Mouse (Mus musculus) left cerebral cortex, postnatal 14 days (tissue): ENCODE data around the gene Dip2b. TPM values are rescaled to one million over a fixed set of nuclear protein-coding genes. Genes with fewer than 3 reads are reported as not detected.

Experiments
- DNase-seq, 2 experiments: peaks; one replicate each; pipeline ENCODE4 v3.0.0; 2021 to 2022; ENCODE audit warnings: low spot score in 2 of 2, mixed read lengths in 1 of 2
- intact Hi-C: fragments of 180-260 bp; cut with DNase I; formaldehyde crosslinking; loops from one replicate; pipeline ENCODE4 v1.15.1; 2025
- total RNA-seq, 2 experiments: library from RNA; stranded (reverse); gene quantifications; 2 replicates each; pipeline ENCODE4 v1.2.3; 2021

Gene Dip2b
- total RNA-seq, 2 experiments from 2014 or later: 62.4 to 66.4 TPM

DNA sequence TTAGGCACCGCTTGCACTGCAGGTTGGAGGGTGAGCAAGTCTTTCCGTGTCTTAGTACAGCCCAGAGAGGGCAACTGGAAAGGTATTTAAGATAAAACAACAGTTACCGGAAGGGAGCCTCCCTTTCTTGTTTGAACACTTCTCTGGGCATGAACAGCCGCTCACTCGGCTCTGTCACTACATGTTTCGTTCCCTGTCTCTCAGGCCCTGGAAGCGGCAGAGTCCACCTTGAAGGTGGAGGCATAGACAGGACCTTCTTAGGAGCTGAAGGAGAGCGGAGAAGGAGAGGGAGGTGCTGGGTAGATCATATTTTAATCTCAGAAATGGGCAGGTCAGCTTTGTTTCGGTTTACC, 3.6 kb downstream of the Dip2b start:
- intact Hi-C loops: no loop called here
- no peak for DNase-seq

DNA sequence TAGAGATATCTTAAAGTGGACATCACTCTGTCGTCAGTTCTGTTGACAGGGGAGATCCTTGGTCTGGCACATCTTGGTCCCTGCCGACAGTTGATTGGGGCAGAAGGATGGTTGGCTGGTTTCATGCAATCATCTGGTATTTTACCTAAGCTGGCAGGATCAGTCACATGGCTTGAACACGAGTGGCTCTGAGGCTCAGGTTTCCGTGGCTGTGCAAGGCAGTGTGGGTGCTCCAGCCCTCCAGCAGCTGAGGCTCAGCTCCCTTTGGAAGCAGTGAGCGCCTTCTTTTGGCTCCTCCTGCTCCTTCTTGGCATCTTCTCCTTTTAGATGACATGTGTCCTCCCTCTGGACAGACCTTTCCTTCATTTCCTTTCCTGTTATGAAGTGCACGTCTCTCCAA, 7.1 kb downstream of the Dip2b start:
- intact Hi-C loops: no loop called here

DNA sequence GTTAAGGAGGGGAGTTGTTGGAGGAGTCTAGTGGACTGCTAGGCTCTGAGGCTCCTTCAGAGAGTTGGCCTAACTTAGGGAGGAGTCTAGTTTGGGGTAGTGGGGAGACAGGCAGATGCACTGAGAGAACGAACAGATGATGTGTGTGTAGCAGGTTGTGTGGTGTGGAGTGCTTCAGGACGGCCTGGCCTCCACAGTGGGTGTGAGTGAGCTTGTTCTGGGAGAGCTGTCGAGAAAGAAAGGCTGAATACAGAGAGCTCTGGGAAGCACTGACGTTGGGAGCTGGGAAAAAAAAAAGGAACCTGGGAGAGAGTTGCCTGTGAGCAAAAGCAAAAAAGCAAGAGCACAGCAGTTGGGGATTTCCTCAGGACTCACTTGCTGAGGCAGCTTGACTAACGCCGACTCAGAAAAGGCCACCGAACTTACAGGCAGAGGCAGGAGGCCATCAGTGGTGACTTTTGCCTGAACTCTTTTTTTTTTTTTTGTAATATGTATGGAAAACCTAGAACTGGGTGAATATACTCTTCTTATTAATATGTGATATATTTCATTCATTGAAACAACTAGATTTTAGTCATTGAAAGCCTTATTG, 11.1 kb downstream of the Dip2b start:
- intact Hi-C loops: no loop called here
- DNase-seq: no peak

More for the DNA sequence above, 7.1 kb downstream of the Dip2b start:
- DNase-seq: no peak

DNA sequence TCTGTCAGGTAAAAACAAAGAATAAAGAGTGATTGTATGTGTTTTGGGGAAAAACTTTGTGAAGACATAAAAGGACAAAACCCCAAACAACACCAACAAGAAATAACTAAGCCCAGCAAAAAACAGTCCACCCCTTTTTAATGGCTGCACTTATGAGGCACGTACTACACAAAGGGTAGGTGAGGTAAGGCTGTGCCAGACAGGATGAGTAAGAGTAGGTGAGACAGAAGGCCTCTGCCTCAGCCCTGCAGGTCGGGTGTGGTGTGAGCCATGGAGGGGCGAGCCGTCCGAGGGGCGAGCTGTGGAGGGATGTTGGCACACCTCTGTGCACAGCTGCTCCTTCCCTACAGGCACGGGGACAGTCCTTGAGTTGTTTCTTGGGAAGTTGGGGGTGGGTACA, 12.5 kb downstream of the Dip2b start:
- intact Hi-C loops: no loop called here
- no peak for DNase-seq

DNA sequence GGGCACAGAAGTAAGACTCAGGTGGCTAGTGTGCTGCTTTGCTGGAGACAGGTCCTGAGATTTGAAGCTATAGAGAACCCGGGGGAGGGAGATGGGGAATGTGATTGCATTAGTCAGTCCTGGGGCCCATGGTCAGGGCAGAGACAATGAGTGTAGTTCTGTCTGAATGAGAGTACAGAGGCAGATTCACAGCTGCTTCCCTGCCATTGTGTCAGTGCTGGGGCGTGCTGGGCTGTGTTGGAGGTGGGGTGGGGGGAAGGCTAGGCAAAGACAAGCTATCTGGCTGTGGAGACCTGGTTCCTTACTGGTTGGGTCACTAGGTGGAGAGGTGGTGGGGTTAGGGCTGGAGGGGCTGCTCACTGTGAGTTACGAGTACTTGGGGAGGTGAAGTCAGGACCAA, 14.3 kb downstream of the Dip2b start:
- intact Hi-C loops: no loop called here
- DNase-seq: no peak

DNA sequence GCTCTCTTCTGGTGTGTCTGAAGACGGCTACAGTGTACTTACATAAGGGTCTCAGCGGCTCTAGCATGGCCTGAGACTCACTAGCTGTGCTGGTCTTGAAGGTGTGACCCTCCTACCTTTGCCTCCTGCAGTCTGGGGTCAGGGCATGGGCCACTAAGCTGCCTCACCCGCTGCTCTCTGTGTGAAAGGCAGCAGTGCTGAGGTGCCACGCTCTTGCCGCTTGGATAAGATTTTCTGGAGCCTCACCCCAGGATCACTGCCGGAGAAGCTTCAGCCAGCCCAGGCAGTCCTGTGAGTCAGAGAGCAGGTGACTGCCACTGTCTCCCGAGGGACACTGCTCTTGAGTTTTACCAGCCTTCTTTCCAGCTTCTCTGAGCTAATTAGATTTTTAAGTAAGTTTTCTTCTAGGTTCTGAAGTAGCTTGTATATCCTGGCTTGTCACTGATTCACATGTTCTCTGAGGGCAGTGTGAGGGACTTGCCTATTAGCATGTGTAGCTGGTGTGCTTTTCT, 18.0 kb downstream of the Dip2b start:
- intact Hi-C loops: no loop called here
- no peak for DNase-seq

DNA sequence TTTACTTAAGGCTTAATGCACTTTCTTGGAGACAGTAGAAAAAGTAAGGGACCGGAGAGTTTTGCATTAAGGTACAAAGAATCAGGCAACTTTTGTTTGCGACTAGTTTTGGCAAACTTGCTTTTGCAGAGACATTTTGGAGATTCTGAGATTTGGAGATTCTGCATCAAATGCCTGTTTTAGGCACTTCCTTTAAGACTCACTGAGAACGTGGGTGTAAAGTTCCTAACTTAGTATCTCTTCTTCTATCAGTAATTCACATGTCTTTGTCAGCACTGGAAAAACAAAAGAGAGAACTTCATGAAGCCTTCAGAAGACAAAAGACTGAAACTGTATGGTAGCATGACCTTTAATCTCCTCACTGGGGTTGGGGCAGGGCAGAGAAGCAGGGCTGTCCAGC, 19.2 kb downstream of the Dip2b start:
- intact Hi-C loops: no loop called here

DNA sequence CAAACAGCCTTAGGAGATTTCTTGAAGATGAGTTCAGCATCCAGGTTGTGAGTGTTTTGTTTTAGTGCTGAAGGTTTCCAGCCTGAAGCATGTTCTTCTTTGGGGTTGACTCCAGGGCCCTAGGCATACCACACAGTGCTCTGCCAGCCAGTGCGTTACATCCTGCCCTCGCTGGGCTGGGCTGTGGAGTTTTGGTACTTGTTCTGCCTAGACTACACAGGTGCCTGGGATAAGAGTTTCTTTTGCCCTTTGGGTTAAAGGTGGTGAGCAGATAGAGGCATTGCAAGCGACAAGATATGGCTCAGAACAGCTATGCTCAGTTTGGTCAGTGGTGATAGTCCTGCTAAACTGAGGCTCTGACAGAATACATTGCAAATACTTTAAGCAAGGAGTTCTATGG, 19.7 kb downstream of the Dip2b start:
- intact Hi-C loops: no loop called here
- no peak for DNase-seq

More for the DNA sequence above, 19.2 kb downstream of the Dip2b start:
- no peak for DNase-seq

DNA sequence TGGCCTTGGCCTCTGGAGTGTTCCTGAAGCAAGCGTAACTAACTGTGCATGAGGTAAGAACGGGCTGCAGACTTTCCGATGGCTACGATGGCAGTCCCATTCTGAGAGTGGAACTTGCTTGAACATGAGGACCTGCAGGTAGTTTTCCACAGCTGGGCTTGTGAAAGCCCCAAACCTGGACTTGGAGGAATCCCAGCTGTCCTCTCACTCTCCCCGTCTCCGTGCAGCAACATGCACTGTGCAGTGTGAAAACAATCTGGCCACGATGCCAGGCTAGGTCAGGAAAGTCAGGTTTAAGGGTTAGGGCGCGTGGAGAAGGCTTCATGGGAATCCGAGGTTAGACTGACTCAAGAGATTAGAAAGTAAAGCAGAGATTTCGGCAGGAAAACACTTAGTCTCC, 20.4 kb downstream of the Dip2b start:
- DNase-seq: no peak
- intact Hi-C loops: no loop called here

DNA sequence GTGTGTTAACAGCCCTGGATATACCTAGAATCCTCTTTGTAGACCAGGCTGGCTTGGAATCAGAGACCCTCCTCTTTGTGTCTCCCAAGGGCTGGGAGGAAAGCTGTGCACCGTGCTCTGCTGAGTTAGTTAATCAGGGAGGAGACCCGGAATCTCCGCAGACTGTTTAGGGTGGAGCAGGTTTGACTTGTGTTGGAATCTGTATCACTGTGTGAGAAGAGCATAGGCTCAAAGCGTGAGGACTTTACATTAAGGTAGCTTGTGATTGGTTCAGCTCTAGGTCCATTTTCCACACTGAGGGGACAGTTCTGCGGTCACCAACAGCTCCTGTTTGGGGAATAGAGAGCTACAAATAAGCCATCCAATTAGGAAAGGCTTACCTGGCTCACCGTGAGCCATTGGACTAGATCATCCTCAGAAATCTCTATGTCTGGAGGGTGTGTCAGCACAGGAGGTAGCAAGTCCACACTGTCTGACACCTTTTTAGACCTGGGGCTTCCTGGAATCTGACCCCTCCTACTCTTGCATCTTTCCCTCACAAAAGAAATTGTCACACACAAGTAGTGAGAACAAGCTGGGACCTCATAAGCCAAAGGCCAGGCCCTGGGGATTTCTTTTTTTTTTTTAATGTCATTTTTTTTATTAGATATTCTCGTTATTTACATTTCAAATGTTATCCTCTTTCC, 21.3 kb downstream of the Dip2b start:
- intact Hi-C loops: no loop called here
- no peak for DNase-seq

DNA sequence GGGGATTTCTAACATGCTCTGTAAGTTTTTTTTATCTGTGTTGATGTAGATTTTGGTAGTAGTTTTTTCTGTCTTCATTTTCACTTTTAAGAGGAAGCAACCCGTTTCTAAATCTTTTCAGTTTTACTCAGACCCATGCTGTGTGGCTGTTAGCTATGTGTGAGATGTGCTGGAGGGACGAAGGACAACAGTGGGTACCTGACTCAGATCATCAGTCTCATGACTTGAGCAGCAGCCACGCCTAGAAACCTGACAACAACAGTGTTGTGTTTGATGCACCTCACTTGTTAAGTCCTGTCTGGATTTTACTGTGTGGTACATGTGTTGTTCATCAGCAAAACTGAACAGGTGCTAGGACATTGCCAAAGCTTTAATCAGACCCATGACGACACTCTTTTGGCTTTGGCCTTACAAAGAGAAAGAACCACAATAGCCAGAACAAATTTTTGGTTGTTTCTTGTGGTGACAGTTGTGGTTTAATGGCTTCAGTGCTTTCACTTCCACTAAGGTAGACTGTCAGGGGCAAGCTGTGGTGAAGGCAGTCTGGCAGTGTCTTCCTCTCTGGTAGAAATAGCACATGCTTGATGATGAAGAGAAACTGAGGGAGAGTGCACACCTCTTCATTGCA, 22.2 kb downstream of the Dip2b start:
- intact Hi-C loops: no loop called here

DNA sequence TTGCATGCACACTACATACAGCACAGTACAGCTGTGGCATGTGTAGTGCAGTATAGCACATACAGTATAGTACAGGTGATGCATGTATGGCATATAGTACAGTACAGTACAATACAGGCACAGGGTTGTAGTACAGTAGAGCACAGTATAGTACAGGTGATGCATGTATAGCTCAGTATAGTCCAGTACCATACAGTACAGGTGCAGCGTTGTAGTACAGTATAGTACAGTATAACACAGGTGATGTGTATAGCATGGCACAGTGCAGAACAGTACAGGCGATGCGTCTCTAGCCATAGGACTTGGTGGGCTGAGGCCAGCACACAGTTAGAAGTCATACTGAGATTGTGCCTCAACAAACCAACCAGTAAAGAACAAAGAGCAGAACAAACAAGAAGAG, 22.9 kb downstream of the Dip2b start:
- no peak for DNase-seq
- intact Hi-C loops: no loop called here

More for the DNA sequence above, 22.2 kb downstream of the Dip2b start:
- DNase-seq: no peak

DNA sequence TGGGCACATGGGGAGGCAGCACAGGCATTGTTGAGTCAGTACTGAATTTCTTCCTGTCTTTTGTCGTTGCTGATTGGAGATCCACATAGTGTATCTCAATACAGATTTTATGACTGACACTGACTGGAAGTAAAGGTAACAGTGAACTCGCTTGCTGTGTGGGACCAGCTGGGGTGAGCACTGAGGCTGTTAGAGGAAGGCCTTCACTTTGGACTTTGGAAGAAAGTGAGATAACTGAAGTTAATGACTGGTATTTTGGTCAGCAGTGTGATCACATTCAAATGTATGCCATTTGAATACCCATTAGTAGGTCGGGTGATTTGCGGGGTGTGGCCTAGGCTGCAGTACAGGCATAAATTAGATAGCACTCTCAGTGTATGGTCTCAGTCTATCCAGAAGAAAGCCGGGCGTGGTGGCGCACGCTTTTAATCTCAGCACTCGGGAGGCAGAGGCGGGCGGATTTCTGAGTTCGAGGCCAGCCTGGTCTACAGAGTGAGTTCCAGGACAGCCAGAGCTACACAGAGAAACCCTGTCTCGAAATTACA, 24.8 kb downstream of the Dip2b start:
- intact Hi-C loops: no loop called here

DNA sequence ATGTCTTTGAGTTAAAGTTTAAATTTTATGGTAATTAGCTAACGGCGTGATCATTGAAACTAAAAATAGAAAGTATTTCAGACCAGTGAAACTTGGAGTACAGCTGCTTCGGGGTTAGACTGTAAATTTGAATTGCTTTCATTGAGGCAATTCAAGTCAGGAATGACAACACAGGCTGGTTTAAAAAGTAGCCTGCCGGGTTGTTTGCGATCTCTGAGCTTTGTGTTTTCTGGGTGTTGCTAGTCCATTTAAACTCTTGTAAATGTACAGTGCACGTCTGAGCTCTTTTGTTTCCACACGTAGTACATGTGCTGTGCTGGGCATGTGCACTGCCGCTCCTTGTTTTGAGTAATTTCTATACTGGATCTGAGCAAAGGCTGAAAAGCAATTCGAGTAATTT, 28.2 kb downstream of the Dip2b start:
- intact Hi-C loops: no loop called here
- no peak for DNase-seq

More for the DNA sequence above, 24.8 kb downstream of the Dip2b start:
- no peak for DNase-seq

DNA sequence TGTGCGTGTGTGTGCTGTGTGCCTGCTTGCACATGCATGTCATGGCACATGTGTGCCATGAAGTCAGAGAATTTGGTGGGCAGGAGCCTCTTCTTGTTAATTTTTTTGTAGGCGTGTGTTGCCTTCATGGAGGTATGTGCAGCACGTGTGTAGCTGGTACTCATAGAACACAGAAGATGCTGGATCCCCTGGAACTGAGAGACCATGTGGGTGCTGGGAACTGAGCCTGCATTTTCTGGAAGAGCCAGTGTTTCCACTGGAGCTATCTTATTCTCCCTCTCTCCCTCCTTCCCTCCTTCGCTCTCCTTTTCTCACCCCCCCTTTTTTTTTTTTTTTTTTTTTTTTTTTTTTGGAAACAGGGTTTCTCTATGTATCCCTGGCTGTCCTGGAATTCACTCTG, 30.6 kb downstream of the Dip2b start:
- no peak for DNase-seq
- intact Hi-C loops: no loop called here

DNA sequence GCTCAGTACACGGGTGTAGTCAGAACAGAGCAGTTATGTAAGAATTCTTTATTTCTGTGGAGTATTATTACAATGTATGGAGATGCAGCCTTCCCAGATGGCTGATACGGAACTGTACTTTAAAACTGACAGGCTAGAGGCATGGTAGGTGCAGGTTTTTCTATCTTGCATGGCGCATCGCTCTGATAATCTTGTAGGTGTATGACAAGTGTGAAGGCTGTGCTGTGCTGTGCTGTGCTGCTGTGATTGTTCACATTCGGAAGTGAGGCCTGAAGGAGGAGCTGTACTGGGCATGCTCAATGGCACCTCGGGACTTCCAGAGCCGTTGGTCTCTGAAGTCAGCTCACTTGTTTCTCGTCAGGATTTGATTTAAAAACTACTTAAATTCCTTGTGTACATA, 31.6 kb downstream of the Dip2b start:
- peak in 1 of 2 experiments; percentile 30 for DNase-seq
- intact Hi-C loops: no loop called here

DNA sequence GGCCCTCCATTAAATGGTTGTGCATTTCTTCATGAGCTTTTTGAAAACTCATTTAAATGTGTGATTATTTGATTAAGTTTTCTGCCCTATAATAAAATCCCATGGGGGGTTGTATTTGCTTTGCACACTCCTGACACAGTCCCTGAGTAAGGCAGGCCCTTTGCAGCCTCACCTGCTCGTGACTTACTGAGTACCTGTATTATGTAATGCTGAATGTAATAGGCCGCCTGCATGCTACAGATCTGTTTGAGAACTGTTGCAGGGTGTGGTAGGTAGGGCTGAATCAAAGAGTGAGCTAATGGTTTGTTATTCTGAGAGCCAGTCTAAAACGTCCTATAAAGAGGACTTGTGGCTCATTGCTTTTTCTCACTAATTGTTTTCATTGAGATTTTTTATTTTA, 33.4 kb downstream of the Dip2b start:
- intact Hi-C loops: no loop called here
- no peak for DNase-seq

DNA sequence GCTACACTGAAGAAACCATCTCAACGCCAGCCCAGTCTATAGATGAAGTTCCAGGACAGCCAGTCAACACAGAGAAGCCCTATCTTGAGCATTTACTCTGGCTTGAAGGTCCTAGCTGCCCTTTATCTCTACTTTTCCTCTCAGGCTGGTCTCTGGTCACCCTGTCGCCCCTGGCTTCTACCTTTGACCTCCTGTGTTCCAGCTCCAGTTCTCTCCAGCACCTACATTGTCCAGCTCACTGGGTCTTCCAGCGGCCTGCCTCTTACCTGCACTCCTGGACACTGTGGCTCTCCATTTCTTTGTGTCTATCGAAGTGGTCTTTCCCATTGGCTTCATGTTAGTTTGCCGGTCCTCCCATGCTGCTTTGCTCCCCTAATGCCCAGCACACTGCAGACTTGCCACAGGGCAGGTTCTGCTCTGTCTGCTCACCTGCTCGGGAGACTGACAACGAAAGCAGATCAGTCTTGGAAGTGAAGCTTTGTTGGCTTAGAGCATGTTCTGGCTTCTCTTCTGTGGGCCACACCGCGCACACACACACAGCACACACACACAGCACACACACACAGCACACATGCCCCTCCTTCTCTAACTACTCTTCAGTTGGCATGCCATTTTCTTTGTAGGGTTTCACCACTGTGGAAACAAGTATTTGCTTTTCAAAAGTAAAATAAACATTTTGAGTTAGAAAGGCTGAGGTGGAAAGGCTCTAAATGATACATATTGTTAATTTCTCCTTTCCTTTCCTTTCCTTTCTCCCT, 35.4 kb downstream of the Dip2b start:
- DNase-seq: no peak
- intact Hi-C loops: no loop called here

DNA sequence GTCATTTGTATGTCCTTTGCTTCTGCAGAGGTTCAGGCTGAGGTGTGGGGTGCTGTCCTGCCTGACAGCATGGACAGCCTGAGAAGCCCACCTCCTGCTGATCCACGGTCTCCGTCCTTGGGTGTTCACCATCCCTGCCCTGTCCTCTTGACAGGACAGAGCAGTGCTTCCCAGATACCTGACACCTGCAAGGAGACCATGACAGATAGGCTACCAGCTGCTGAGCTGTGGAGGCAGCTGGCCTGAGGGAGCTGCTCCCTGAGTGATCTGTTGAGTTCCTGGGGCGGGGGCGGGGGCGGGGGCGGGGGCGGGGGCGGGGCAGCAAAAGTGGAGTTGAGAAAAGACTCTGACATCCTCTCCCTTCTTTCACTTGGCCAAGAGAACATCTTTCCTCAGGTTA, 36.3 kb downstream of the Dip2b start:
- intact Hi-C loops: no loop called here
- DNase-seq: no peak

DNA sequence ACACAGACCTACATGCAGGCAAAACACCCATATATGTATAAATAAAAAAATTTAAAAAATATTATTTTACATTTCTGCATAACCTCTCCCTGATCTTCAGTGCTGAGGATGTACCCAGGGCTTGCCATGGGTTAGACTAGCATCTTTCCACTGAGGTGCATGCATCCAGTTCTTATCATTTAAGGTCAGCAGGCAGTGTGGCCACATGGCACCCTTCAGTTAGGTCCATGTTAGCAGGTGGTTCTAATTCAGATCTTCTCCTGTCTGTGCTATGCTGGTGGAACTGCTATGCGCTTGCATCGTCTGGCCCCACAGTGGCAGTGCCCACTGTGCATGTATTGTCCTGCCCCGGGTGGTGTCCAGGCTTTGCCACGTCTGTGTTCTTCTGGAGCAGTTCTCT, 37.9 kb downstream of the Dip2b start:
- no peak for DNase-seq
- intact Hi-C loops: no loop called here
